Mouse (Mus musculus) liver, embryonic 15.5 days (tissue): ENCODE data around the gene Alg6. TPM values are rescaled to one million over a fixed set of nuclear protein-coding genes. Genes with fewer than 3 reads are reported as not detected.

Source experiments
- ATAC-seq: fragments of 200-750 bp; cut with Nextera tagmentation; 2 replicates; pipeline ENCODE4 v1.8.0; 2017; ENCODE audit warnings: moderate number of reproducible peaks, mild to moderate bottlenecking, moderate library complexity; ENCODE audit not compliant: insufficient read depth
- H3K27ac ChIP-seq: fragments of 300-500 bp; sonication (generic); replicated peaks from 2 replicates; pipeline ENCODE4 v1.5.1; 2015; ENCODE audit warnings: mild to moderate bottlenecking, inconsistent platforms
- H3K27me3 ChIP-seq: fragments of 300-500 bp; sonication (generic); 2 replicates; pipeline ENCODE4 v1.6.1; 2015; ENCODE audit warnings: mild to moderate bottlenecking, inconsistent platforms
- H3K36me3 ChIP-seq: fragments of 300-500 bp; sonication (generic); replicated peaks from 2 replicates; pipeline ENCODE4 v1.6.1; 2015; ENCODE audit warnings: moderate library complexity, mild to moderate bottlenecking, inconsistent platforms
- H3K4me1 ChIP-seq: fragments of 300-500 bp; sonication (generic); replicated peaks from 2 replicates; pipeline ENCODE4 v1.6.1; 2015; ENCODE audit warnings: inconsistent platforms
- H3K4me2 ChIP-seq: fragments of 300-500 bp; sonication (generic); 2 replicates; pipeline ENCODE4 v1.6.1; 2015; ENCODE audit warnings: moderate library complexity, mild to moderate bottlenecking, inconsistent platforms
- H3K4me3 ChIP-seq: fragments of 300-500 bp; sonication (generic); replicated peaks from 2 replicates; pipeline ENCODE4 v1.5.1; 2015; ENCODE audit warnings: mild to moderate bottlenecking, inconsistent platforms
- H3K9ac ChIP-seq: fragments of 300-500 bp; sonication (generic); 2 replicates; pipeline ENCODE4 v1.6.1; 2015; ENCODE audit warnings: moderate library complexity, mild to moderate bottlenecking, inconsistent platforms
- H3K9me3 ChIP-seq: fragments of 300-500 bp; sonication (generic); replicated peaks from 2 replicates; pipeline ENCODE4 v1.6.1; 2016; ENCODE audit warnings: inconsistent platforms
- WGBS: fragments of 180-500 bp; shearing (Covaris S2); methylation state at CpG from one replicate; pipeline ENCODE4 v1.1.7; 2015; ENCODE audit warnings: mixed read lengths; ENCODE audit not compliant: insufficient replicate concordance; 5-methylcytosine and 5-hydroxymethylcytosine counted together
- polyA plus RNA-seq: library from polyadenylated mRNA; unstranded; fragments of >200 nt; fragmentation: Nextera tagmentation; extraction: Ambion mirVana; gene quantifications from 2 replicates; pipeline ENCODE4 v1.2.1, GENCODE M21; 2015

The Alg6 gene
- 10.3 and 11.1 TPM in 2 replicates for polyA plus RNA-seq

GRCm38 (mm10) chr4:99714904-99715782 lies at the start of gene Alg6:
Gene Alg6, plus strand, starts transcription at chr4:99715664.
- peak within 1 kb of the TSS; percentile 66 for H3K27ac ChIP-seq
- H3K27me3 ChIP-seq = no peaks in the 10 kb centered on the region
- peaks cover 16% of the 10 kb centered on the region for H3K4me1 ChIP-seq
- 3% methylated on average over 46 of the region's 46 CpGs for WGBS
- no peaks in the 10 kb centered on the region for H3K9me3 ChIP-seq
- peaks cover 5% of the 10 kb centered on the region; the same call in 1 of the 2 replicates for H3K36me3 ChIP-seq
- peak within 1 kb of the TSS; percentile 85 for H3K9ac ChIP-seq
- peak; percentile 92 for ATAC-seq
- H3K4me2 ChIP-seq = peak within 1 kb of the TSS; percentile 90
- peak within 1 kb of the TSS; percentile 82 for H3K4me3 ChIP-seq

GRCm38 (mm10) chr4:99670203-99670851 lies 45.1 kb upstream of the Alg6 start:
- H3K9ac ChIP-seq = no peak overlapping the region
- WGBS = 57% methylated on average over 7 of the region's 7 CpGs
- no peaks in the 10 kb centered on the region for H3K36me3 ChIP-seq
- H3K27ac ChIP-seq = no peak overlapping the region
- H3K4me3 ChIP-seq = no peak overlapping the region
- H3K27me3 ChIP-seq = peaks cover 4% of the 10 kb centered on the region
- H3K4me2 ChIP-seq = no peak overlapping the region
- H3K4me1 ChIP-seq = no peaks in the 10 kb centered on the region
- no peak for ATAC-seq
- no peaks in the 10 kb centered on the region for H3K9me3 ChIP-seq

- no peak for ATAC-seq
- no peak overlapping the region for H3K27ac ChIP-seq
- H3K4me3 ChIP-seq = no peak overlapping the region
- no peaks in the 10 kb centered on the region for H3K27me3 ChIP-seq
- no peaks in the 10 kb centered on the region for H3K4me1 ChIP-seq
- H3K9me3 ChIP-seq = no peaks in the 10 kb centered on the region
- no peaks in the 10 kb centered on the region for H3K36me3 ChIP-seq
- H3K9ac ChIP-seq = no peak overlapping the region
- no peak overlapping the region for H3K4me2 ChIP-seq
Measured at GRCm38 (mm10) chr4:99675191-99675590, 40.3 kb upstream of the Alg6 start.

- Histone ChIP-seq H3K4me1 (no peaks in the 10 kb centered on the region), H3K27ac (no peak overlapping the region), H3K4me2 (no peak overlapping the region), H3K4me3 (no peak overlapping the region), H3K9ac (no peak overlapping the region), H3K9me3 (no peaks in the 10 kb centered on the region), H3K27me3 (no peaks in the 10 kb centered on the region), H3K36me3 (no peaks in the 10 kb centered on the region)
- ATAC-seq = no peak
- 62% methylated on average over 6 of the region's 6 CpGs for WGBS
Measured at GRCm38 (mm10) chr4:99683941-99684340, 31.5 kb upstream of the Alg6 start.

DNA sequence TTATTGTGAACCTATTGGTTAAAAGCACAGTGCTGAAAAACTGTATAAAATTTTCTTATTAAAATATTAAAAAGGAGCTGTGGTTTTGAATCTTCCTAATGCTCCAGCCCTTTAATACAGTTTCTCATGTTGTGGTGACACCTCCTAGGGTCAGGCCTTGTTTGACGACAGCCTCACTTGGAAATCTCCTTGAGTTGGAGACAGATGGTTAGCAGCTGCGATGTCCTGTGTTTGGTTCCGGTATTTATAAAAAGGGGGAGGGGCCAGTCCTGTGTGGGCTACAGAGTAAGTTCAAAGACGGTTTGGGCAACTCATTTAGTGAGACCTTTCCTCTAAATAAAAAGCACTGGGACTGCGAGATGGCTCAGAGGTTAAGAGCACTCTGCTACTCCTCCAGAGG lies 29.2 kb upstream of the Alg6 start:
- no peak overlapping the region for H3K4me2 ChIP-seq
- no peak overlapping the region for H3K27ac ChIP-seq
- no peaks in the 10 kb centered on the region for H3K36me3 ChIP-seq
- no peak overlapping the region for H3K9ac ChIP-seq
- no peak overlapping the region for H3K4me3 ChIP-seq
- H3K4me1 ChIP-seq = no peaks in the 10 kb centered on the region
- no peak for ATAC-seq
- WGBS = 51% methylated on average over 5 of the region's 5 CpGs
- no peaks in the 10 kb centered on the region for H3K27me3 ChIP-seq
- no peaks in the 10 kb centered on the region for H3K9me3 ChIP-seq

DNA sequence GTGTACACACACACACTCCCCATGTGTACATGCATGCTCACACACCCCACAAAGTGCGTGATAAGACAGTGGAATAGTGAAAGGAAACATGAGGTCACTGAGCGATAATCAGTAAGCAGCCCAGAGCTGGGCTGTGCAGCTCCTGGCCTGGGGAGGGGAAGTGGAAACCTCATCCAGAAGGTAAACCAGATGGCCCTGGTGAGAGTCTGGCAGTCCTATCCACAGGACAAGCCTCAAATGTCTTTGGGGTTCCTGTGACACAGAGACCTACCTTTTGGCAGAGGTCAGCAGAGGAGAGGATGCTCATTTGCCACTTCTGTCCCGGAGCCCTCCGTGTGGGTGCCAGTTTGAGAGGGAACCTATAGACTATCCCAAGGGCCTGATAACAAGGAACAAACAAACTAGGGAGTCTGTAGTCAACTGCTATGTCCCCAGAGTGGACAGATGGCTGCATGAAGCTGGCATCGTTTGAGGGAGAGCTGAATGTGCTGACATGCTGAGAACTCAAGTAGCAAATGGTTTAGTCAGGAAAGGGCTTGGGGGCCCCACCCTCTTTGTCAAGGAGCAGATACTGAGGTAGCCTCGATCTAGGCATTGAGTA lies 2.8 kb upstream of the Alg6 start:
- Histone ChIP-seq H3K36me3 (no peaks in the 10 kb centered on the region), H3K4me1 (peaks cover 16% of the 10 kb centered on the region), H3K27me3 (no peaks in the 10 kb centered on the region), H3K4me3 (no peak overlapping the region), H3K9me3 (no peaks in the 10 kb centered on the region), H3K27ac (no peak overlapping the region), H3K9ac (no peak overlapping the region), H3K4me2 (no peak overlapping the region)
- 77% methylated on average over 6 of the region's 6 CpGs for WGBS
- no peak for ATAC-seq

- Histone ChIP-seq H3K4me3 (no peak overlapping the region), H3K27ac (no peak overlapping the region), H3K9me3 (no peaks in the 10 kb centered on the region), H3K36me3 (no peaks in the 10 kb centered on the region), H3K27me3 (no peaks in the 10 kb centered on the region), H3K9ac (no peak overlapping the region), H3K4me2 (no peak overlapping the region), H3K4me1 (peaks cover 16% of the 10 kb centered on the region)
- WGBS = 51% methylated on average over 6 of the region's 6 CpGs
- no peak for ATAC-seq
Measured at GRCm38 (mm10) chr4:99713971-99714370, 1.5 kb upstream of the Alg6 start.

DNA sequence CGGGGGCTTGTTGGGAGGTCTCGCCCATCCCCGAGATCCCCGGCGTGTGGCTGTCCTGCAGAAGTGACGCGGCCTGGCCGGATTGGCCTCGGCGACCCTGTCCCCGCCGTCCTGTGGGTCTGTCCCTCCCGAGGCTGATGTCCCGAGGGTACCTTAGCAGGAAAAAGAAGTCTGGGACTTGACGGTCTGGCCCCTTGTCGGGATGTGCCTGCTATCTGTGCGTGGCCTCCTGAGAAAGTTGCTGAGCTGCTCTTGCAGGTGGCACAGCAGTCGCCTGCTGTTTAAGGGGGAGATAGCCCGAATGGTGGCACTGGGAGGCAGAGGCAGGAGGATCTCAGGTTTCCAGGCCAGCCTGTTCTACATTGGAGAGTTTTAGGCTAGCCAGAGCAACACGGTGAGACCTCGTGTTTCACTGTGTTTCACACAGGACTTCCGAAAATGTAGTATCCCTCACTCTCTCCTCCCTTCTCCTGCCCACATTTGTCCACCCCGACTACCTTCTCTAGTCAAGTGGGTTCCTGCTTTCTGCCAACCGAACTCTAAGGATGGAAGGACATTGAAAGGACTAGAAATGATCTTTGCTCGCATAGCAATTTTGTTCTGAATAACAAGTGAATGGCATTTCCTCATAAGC lies 436 bp downstream of the Alg6 start:
- ATAC-seq = peak; percentile 59
- peak overlapping the region; percentile 66 for H3K27ac ChIP-seq
- 14% methylated on average over 25 of the region's 25 CpGs for WGBS

GRCm38 (mm10) chr4:99717905-99718304 lies 2.4 kb downstream of the Alg6 start:
- Histone ChIP-seq H3K4me2 (no peak overlapping the region), H3K9ac (no peak overlapping the region), H3K4me1 (peaks cover 16% of the 10 kb centered on the region), H3K36me3 (peaks cover 14% of the 10 kb centered on the region; the same call in 1 of the 2 replicates), H3K27ac (no peak overlapping the region), H3K9me3 (no peaks in the 10 kb centered on the region), H3K27me3 (no peaks in the 10 kb centered on the region), H3K4me3 (no peak overlapping the region)
- 37% methylated on average over 4 of the region's 4 CpGs for WGBS
- no peak for ATAC-seq

More for the DNA sequence above, 436 bp downstream of the Alg6 start:
- Histone ChIP-seq H3K36me3 (peaks cover 8% of the 10 kb centered on the region; the same call in 1 of the 2 replicates), H3K4me1 (peaks cover 16% of the 10 kb centered on the region), H3K9ac (peak overlapping the region; percentile 85), H3K9me3 (no peaks in the 10 kb centered on the region), H3K27me3 (no peaks in the 10 kb centered on the region), H3K4me3 (peak overlapping the region; percentile 82), H3K4me2 (peak overlapping the region; percentile 90)

GRCm38 (mm10) chr4:99724331-99724730 lies 8.9 kb downstream of the Alg6 start:
- Histone ChIP-seq H3K9me3 (no peaks in the 10 kb centered on the region), H3K27me3 (no peaks in the 10 kb centered on the region), H3K4me1 (no peaks in the 10 kb centered on the region), H3K36me3 (peaks cover 41% of the 10 kb centered on the region), H3K4me2 (no peak overlapping the region), H3K4me3 (no peak overlapping the region), H3K9ac (no peak overlapping the region), H3K27ac (no peak overlapping the region)
- WGBS = 72% methylated on average over 4 of the region's 4 CpGs
- ATAC-seq = no peak
